Mouse (Mus musculus) urinary bladder, postnatal 14 days (tissue): Measurements from ENCODE around the gene Efna5.

Experiments
- DNase-seq: peaks from one replicate; pipeline ENCODE4 v3.0.0; 2021; ENCODE audit warnings: low spot score

Efna5 gene

GRCm38 (mm10) chr17:62853741-62854140 is 27.4 kb downstream of the Efna5 start:
- no peak for DNase-seq

DNA sequence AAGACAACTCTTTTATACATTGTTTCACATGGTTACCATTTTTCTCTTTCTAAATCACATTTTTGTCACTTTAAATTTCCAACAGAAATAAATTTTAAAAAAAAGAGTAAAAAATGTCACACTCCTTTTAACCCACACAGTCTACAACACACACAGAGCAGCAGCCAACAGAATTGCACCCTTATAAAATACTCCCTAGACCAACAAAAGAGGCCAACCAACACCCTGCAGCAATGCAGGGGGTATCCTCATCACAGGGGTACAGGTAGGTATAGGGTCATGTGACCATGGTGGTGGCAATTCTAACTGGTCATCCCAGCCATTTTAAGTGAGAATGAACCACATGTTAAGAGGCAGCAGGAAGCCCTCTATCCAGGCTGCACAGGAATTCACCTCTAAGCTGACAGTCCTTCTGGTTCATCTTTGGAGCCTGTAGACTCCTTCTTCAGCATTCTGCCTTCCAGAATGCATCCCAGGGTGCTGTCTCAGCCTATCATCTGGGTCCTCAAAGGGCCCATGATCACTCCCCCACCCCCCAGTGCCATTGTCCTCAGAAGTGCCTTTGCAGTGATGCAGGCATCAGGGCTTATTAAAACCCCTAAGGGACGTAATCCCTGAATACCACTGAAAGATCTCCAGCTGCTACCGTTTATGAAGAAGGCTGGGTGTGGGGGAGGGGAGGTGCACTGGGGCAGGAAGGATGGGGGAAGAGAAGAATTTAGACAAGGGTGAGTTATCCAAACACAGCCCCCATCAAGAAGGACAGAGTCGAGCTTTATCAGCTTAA is 28.1 kb downstream of the Efna5 start:
- no peak for DNase-seq

DNA sequence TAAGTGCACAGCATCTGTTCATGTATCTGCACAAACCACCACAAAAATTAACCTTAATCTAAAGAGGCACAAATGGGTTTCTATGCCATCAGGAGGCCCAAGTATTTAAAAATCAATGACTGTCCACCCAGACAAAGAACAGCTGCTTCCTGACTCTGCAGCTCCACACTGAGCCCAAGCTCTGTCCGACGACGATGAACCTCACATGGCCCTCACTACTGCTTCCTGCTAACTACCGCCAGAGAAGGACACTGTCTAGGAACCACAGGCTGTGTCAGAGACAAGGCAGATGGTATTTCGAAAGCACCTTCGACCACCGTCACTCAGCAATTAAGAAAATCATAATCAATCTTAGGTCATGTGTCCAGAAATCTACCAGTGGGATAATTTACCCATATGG is 29.8 kb downstream of the Efna5 start:
- no peak for DNase-seq

GRCm38 (mm10) chr17:62850603-62851002 is 30.5 kb downstream of the Efna5 start:
- no peak for DNase-seq

GRCm38 (mm10) chr17:62849676-62850075 is 31.4 kb downstream of the Efna5 start:
- DNase-seq, result no peak

DNA sequence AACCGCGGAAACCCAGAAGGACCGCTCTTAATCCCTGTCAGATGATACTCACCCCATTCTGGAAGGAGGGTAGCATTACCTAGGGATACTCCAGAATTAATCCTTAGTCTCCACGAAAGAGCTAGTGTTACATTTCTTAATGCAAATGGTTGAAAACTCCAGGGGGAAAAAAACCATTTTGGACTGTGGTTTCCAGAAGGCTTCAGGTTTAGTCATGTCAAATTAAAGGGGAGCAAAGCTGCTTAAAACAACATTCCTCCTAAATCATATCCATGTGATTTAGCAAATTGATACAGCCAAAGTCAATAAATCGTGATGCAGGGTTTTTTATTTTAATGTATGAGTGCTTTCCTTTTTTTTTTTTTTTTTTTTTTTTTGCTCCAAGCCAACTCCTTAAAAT is 35.5 kb downstream of the Efna5 start:
- DNase-seq, result no peak

DNA sequence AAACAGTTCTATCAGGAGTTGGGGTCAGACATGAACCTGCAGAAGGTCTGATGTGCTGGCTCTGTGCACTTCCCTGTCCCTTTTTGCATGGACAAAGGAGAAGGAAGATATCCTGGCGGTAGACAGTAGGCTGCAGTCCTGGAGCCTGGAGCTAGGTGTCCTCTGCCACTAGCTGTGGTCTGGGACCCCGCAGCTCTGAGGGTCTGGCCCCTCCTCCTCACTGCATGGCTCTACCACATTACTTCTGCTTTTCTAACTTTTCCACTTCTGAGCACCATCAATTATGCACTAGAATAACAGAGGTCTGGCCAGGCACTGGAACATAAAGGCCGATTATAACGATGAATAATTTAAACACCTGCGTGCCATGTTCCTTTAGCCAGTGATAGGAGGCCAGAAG is 36.8 kb downstream of the Efna5 start:
- no peak for DNase-seq

GRCm38 (mm10) chr17:62837336-62837735 is 43.8 kb downstream of the Efna5 start:
- DNase-seq, result no peak

GRCm38 (mm10) chr17:62836598-62837106 is 44.5 kb downstream of the Efna5 start:
- no peak for DNase-seq

DNA sequence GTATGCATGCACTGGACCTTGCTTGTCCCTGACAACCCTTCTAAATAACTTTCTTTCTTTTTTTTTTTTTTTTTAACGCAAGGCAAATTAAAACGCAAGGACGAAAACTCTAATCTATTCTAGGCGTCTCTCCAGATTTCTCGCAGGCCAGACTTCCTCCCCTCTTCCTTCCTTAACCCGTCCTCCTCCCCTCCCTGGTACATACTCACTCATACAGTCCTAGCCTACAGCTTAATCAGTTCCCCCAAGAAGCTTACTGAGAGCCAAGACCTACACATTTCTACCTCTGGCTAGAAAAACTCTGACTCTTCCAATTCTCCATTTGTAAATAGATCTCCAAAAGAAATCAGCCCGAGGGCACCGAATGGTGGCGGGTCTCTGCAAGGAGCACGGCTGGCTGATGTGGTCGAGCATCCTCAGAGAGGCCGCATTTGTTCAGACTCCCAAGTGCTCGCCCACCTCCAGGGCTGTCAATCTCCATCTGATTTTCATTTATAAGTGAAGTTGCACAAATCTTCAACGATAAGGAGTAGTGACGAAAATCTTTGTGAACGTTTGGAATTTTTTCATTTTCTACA is 48.5 kb downstream of the Efna5 start:
- DNase-seq, result no peak

- DNase-seq, result no peak
These were observed 53.6 kb downstream of the Efna5 start for GRCm38 (mm10) chr17:62827549-62827948.

DNA sequence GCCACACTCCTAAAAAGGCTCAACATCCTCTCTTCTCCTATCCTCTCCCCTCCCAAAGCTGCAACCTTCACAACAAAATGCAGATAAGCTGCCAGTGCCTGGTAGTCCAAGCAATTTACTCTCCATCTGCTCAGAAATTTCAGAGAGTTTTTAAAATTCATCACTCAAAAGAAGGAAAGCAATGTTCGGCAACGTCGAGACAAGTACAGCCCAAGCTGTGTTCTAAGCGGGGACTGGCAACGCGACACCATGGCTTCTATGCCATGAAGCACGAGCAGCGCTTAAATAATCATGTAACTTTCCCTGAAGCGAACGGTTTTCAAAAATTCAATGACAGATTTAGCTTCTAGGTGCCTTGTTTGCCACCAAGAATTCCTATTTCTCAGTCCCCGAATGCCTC is 59.9 kb downstream of the Efna5 start:
- no peak for DNase-seq

GRCm38 (mm10) chr17:62819931-62820330 is 61.2 kb downstream of the Efna5 start:
- DNase-seq, result no peak

- DNase-seq, result no peak
These were observed 62.3 kb downstream of the Efna5 start for GRCm38 (mm10) chr17:62818821-62819220.

DNA sequence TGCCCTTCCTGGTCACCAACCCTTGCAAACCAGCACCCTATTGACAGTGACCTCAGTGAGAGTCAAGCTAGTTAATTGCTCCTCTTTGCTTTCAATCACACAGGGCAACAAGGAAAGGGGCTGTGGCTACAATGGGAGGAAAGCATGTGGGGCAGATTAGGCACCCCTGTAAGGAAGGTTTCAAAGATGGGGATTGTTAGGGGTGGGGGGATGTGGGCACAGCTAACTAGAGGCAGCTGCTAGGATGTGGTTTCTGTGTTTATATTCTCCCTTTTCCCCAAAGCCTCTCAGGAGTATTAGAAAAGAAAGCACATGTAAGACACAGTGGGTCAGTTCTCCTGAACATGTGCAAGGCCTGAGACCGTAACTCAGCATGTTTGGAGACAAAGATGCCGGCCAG is 62.8 kb downstream of the Efna5 start:
- no peak for DNase-seq

GRCm38 (mm10) chr17:62816879-62817278 is 64.2 kb downstream of the Efna5 start:
- DNase-seq, result no peak

- DNase-seq, result no peak
These were observed 67.7 kb downstream of the Efna5 start for GRCm38 (mm10) chr17:62813461-62813860.

DNA sequence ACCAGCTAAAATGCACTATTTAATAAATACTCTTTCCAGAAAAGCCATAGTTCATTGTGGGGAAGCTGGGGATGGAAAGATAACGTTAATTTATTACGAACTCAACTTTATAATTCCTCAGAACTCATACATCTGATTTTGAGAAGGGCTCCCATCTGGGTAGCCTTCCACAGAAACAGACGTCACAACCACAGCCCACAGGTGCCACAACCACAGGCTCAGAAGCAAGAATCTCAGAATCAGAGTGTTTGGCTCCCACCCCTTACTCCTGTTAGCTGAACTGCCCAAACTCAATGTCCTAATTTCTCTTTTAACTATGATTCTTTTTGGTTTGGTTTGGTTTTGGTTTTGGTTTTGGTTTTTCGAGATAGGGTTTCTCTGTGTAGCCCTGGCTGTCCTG is 73.2 kb downstream of the Efna5 start:
- no peak for DNase-seq

DNA sequence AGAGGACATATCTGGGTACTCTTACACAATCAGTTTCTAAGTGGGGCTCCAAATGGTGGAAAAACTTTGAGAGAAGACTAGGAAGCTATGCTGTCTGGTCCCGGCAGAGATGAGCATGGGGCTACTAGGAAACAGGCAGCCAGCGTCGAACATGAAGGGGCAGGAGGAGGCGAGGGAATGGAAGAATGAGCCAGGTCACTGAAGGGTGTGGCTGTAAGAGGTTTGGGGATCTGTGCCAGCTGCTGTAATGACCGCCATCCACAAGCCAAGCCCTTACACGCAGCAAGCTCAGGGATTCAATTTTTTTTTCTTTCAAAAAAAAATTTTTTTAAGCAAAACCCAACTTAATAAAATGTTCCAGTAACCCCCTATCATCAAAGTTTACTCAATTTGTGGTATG is 74.5 kb downstream of the Efna5 start:
- no peak for DNase-seq

DNA sequence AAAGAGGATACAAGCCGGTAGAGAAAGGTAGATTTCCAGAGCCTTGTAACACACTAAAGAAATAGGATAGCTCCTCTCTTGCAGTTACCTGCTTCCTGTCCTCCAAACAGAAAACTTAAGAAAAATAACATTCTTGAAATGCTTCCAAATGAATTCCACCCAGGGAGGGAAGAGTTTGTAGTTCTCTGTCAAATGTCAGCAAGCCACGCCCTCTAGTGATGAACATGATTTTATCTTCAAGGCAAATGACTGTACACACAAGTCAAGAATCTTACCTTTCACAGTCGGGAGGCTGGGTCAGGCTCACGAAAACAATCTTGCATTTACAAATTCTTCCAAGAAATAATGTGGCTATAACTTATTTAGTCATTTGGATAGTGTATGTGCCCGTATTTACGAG is 78.4 kb downstream of the Efna5 start:
- DNase-seq, result no peak

- DNase-seq, result no peak
These were observed 83.8 kb downstream of the Efna5 start for GRCm38 (mm10) chr17:62797272-62797671.

GRCm38 (mm10) chr17:62789291-62790290 is 91.5 kb downstream of the Efna5 start:
- DNase-seq, result no peak
